Mouse (Mus musculus) embryonic facial prominence, embryonic 15.5 days (tissue): ENCODE measurements around the gene Pigk. TPM values are rescaled to one million over a fixed set of nuclear protein-coding genes. Genes with fewer than 3 reads are reported as not detected.
A peak's percentile ranks its signal among the peaks of the same experiment; 100 is the strongest.

ENCODE experiments used
- ATAC-seq: fragments of 200-750 bp; cut with Nextera tagmentation; 2 replicates; pipeline ENCODE4 v1.8.0; 2017; ENCODE audit warnings: low read depth, moderate TSS enrichment; ENCODE audit not compliant: insufficient number of reproducible peaks, low FRiP score, low TSS enrichment
- H3K27ac ChIP-seq: fragments of 300-500 bp; sonication (generic); replicated peaks from 2 replicates; pipeline ENCODE4 v1.5.1; 2015; ENCODE audit warnings: mild to moderate bottlenecking, inconsistent platforms
- H3K27me3 ChIP-seq: fragments of 300-500 bp; sonication (generic); 2 replicates; pipeline ENCODE4 v1.6.1; 2015; ENCODE audit warnings: inconsistent platforms
- H3K36me3 ChIP-seq: fragments of 300-500 bp; sonication (generic); 2 replicates; pipeline ENCODE4 v1.6.1; 2015; ENCODE audit warnings: mild to moderate bottlenecking, inconsistent platforms
- H3K4me1 ChIP-seq: fragments of 300-500 bp; sonication (generic); 2 replicates; pipeline ENCODE4 v1.6.1; 2015; ENCODE audit warnings: inconsistent platforms
- H3K4me2 ChIP-seq: fragments of 300-500 bp; sonication (generic); replicated peaks from 2 replicates; pipeline ENCODE4 v1.6.1; 2015; ENCODE audit warnings: mild to moderate bottlenecking, inconsistent platforms
- H3K4me3 ChIP-seq: fragments of 300-500 bp; sonication (generic); replicated peaks from 2 replicates; pipeline ENCODE4 v1.5.1; 2015; ENCODE audit warnings: mild to moderate bottlenecking, inconsistent platforms
- H3K9ac ChIP-seq: fragments of 300-500 bp; sonication (generic); 2 replicates; pipeline ENCODE4 v1.6.1; 2015; ENCODE audit warnings: inconsistent platforms
- H3K9me3 ChIP-seq: fragments of 300-500 bp; sonication (generic); replicated peaks from 2 replicates; pipeline ENCODE4 v1.6.1; 2016; ENCODE audit warnings: inconsistent platforms
- WGBS: fragments of 180-500 bp; shearing (Covaris S2); methylation state at CpG from one replicate; pipeline ENCODE4 v1.1.7; 2015; 5-methylcytosine and 5-hydroxymethylcytosine counted together
- polyA plus RNA-seq: library from polyadenylated mRNA; unstranded; fragments of >200 nt; fragmentation: Nextera tagmentation; extraction: Ambion mirVana; gene quantifications from 2 replicates; pipeline ENCODE4 v1.2.1, GENCODE M21; 2015

Gene Pigk
- polyA plus RNA-seq, 1 experiment from 2014 or later: 41.9 TPM

DNA sequence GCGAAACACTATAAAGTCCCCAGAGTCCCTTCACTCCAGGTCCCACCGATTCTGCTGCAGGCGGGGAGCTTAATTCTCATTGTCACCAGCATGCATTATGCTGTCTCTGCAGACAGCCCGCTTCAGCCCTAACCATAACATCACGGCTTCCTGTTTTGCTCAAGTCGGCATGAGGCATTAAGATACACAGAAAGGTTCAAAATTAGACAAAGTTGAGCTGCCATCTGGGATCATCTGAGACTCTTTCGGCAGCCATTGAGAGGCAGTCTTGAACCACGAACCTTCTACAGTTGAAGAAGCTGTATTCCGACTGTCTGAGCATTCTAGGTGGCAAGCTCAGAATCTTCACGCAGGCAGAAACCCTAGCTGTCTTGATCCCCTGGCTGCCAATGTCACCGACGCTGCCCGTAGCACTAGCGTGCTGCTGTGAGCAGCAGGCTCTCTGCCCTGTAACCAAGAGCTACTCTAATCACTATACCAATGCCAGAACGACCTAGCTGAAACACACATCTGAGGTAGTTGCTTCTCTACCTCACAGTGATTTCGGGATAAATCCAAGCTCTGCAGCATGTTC, 256.0 kb downstream of the Pigk start:
- WGBS: 67% methylated on average over 16 of the region's 16 CpGs
- Histone ChIP-seq H3K27ac (no peak overlapping the region), H3K4me1 (no peaks in the 10 kb centered on the region), H3K9me3 (no peaks in the 10 kb centered on the region), H3K9ac (no peak overlapping the region), H3K4me2 (no peak overlapping the region), H3K27me3 (no peaks in the 10 kb centered on the region), H3K4me3 (no peak overlapping the region), H3K36me3 (no peaks in the 10 kb centered on the region)
- no peak for ATAC-seq

DNA sequence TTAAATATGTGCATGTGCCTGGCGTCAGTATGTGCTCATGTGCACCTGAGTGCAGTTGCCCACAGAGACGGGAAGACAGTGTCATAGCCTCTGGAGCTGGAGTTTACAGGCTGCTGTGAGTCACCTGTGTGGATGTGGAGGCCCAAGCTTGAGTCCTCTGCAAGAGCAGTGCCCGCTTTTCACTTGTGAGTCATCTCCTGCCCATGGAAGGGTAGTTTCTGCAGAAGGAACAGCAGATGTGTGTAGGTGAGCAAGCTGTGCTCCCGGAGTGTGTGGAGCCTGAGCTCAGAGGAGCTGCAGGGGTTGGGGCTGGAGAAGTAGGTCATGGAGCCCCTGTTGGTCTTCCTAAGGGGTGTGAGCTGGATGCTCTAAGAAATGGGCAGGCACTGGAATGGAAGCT, 257.5 kb downstream of the Pigk start:
- H3K27me3 ChIP-seq: no peaks in the 10 kb centered on the region
- no peaks in the 10 kb centered on the region for H3K9me3 ChIP-seq
- H3K4me3 ChIP-seq: no peak overlapping the region
- H3K27ac ChIP-seq: no peak overlapping the region
- ATAC-seq: no peak
- no peak overlapping the region for H3K9ac ChIP-seq
- H3K36me3 ChIP-seq: no peaks in the 10 kb centered on the region
- no peak overlapping the region for H3K4me2 ChIP-seq
- H3K4me1 ChIP-seq: no peaks in the 10 kb centered on the region
- 84% methylated on average over 4 of the region's 4 CpGs for WGBS

DNA sequence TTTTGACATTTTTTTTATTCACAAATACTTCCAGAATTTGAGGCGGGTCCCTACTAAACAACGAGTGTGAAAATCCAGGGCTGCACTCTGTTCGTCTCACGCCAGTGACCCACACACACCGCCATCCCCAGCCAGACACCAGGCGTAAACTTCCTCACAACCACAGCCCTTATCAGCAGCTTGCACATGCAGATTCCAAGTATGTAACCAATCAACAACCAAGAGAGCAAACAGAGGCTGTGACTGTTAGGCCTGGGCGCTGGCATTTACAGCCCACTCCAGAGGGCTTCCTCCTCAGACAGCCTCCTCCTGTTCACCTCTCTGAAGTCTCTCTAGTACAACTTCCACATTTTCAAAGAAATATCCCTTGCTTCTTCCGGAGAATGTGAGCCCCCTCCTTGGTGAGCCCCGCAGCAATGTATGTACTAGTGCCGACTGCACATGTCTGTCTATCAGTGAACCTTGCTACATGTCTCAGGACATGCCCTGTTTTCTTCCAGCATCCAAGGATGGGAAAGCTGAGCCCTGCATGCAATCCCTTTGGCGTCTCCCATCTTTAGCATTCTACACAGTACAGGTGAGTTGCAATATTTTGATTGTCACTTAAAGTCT, 265.7 kb downstream of the Pigk start:
- Histone ChIP-seq H3K27me3 (peaks cover 30% of the 10 kb centered on the region), H3K9me3 (no peaks in the 10 kb centered on the region), H3K4me1 (peaks cover 15% of the 10 kb centered on the region), H3K36me3 (no peaks in the 10 kb centered on the region), H3K4me2 (no peak overlapping the region), H3K9ac (no peak overlapping the region), H3K4me3 (no peak overlapping the region), H3K27ac (no peak overlapping the region)
- 68% methylated on average over 11 of the region's 11 CpGs for WGBS
- no peak for ATAC-seq

DNA sequence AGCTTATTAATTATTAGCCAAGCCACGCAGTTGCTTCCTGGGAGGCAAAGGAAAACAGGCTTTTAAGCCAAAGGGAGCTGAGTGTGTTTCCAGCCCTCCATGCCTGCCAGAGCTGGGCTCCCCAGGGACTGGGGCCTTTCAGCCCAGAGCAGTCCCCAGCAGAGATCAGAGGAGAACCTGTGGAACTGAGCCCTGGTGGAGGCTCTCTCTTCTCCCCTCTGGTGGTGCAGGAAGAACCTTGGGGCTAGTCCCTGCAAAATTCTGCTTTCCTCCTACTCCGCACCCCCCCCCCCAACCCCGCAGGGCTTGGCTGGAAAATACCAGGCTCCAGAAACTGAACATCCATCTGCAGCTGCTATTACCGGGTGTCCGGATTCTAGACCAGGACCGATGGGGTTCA, 266.5 kb downstream of the Pigk start:
- no peak overlapping the region for H3K27ac ChIP-seq
- peaks cover 15% of the 10 kb centered on the region for H3K4me1 ChIP-seq
- 13% methylated on average over 6 of the region's 6 CpGs for WGBS
- H3K9me3 ChIP-seq: no peaks in the 10 kb centered on the region
- H3K4me3 ChIP-seq: peak overlapping the region; percentile 47
- peaks cover 30% of the 10 kb centered on the region for H3K27me3 ChIP-seq
- H3K36me3 ChIP-seq: no peaks in the 10 kb centered on the region
- H3K4me2 ChIP-seq: peak overlapping the region; percentile 88
- ATAC-seq: no peak
- no peak overlapping the region for H3K9ac ChIP-seq

DNA sequence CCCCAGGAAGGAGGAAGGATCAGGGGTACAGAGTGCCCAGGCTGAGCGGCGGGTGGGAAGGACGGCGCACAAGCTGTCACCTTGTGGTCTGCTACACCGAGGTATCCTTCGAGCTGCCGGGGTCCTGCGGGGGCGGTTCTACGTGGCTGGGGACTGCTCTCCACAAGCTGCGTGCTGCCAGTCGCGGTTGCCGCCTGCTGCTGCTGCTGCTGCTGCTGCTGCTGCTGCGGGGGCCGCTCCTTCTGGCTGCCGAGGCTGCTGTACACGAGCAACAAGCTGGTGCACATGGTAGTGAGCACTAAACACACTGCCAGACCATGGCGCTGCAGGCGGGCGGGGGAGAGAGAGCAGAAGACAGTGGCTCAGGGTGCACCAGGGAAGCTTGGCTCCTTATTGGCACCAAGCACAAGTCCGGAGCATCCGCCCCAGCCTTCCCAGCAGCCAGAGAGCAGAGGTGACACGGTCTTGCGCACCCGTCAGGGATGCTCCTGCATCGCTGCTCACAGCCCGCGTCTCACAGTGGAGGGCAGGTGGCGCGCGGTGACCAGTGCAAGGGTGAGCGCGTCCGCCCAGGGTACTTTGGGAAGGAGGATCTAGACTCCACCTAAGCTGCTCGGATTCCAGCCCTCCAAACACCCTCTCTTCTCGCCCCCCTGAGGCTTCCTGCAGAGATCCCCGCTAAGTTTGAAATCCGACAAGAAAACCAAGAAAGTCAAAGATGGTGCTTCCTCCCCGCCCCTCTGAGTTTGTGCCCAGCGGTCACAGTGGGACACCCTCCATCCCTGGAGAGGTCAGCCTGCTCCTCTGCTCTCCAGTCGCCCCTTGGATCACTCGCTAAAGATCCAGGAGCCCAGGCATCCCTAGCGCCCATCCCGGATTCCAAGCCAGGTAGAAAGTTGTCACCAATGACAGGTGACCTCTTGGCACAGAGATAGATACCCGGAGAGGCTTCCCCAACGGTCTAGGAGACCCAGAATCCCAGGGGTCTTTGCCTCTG, 267.4 kb downstream of the Pigk start:
- H3K27me3 ChIP-seq: peaks cover 30% of the 10 kb centered on the region
- peak overlapping the region; percentile 47 for H3K4me3 ChIP-seq
- peak overlapping the region; percentile 88 for H3K4me2 ChIP-seq
- no peaks in the 10 kb centered on the region for H3K36me3 ChIP-seq
- no peaks in the 10 kb centered on the region for H3K9me3 ChIP-seq
- ATAC-seq: peak; percentile 66; the same call in 1 of the 2 replicates
- H3K27ac ChIP-seq: no peak overlapping the region
- H3K4me1 ChIP-seq: peaks cover 15% of the 10 kb centered on the region
- H3K9ac ChIP-seq: no peak overlapping the region; the same call in 1 of the 2 replicates
- WGBS: under 1% methylated on average over 47 of the region's 47 CpGs

DNA sequence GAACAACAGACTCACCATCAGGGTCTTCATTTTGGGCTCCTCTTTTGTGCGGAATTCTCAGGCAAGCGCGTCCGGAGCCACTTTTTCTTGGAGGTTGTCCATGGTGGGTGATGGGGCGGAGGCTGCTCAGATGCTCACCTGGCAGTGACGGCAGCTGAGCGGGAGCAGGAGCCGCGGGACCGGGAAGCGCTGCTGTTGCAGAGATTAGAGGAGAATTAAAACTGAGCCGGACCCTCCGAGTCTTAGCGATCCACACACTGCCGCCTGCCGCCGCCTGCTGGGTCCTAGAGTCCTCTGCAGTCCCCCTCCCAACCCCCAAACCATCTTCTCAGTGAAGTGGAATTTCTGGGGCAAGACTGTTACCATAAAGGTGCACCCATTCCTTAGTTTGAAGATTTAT, 268.1 kb downstream of the Pigk start, which contains the start of gene St6galnac5:
TSS of gene St6galnac5 (minus strand) at position 259 of the 400 bp plus-strand sequence.
- Histone ChIP-seq H3K27me3 (peaks cover 30% of the 10 kb centered on the region), H3K4me1 (peaks cover 15% of the 10 kb centered on the region), H3K4me3 (peak within 1 kb of the TSS; percentile 47)

DNA sequence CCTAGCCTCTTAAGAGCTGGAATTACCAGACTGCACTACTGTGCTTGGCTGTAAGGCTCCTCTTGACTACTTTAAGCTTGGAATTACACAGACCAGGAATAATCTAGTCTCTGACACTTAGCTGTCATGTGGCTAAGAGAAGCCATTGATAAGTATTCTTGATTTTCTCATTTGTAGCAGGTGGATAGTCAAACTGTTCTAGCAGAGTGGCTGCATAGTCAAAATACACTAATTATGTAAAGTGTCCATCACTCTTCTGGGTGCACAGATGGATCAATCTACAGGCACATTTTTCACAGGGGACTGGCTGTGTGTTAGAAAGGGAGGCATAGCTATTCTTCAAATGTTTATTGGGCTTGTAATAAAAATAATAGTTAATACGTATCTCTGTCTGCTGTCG, 276.9 kb downstream of the Pigk start:
- no peaks in the 10 kb centered on the region for H3K4me1 ChIP-seq
- H3K9me3 ChIP-seq: no peaks in the 10 kb centered on the region
- no peaks in the 10 kb centered on the region for H3K36me3 ChIP-seq
- no peak overlapping the region for H3K4me2 ChIP-seq
- 96% methylated on average over 2 of the region's 2 CpGs for WGBS
- H3K4me3 ChIP-seq: no peak overlapping the region
- H3K27ac ChIP-seq: no peak overlapping the region
- no peak overlapping the region for H3K9ac ChIP-seq
- no peaks in the 10 kb centered on the region for H3K27me3 ChIP-seq
- ATAC-seq: no peak

More for the DNA sequence above, 268.1 kb downstream of the Pigk start, which contains the start of gene St6galnac5:
- Histone ChIP-seq H3K36me3 (no peaks in the 10 kb centered on the region), H3K27ac (no peak within 1 kb of the TSS), H3K9ac (no peak within 1 kb of the TSS; the same call in 1 of the 2 replicates), H3K9me3 (no peaks in the 10 kb centered on the region), H3K4me2 (peak within 1 kb of the TSS; percentile 88)
- 2% methylated on average over 17 of the region's 17 CpGs for WGBS
- no peak for ATAC-seq

DNA sequence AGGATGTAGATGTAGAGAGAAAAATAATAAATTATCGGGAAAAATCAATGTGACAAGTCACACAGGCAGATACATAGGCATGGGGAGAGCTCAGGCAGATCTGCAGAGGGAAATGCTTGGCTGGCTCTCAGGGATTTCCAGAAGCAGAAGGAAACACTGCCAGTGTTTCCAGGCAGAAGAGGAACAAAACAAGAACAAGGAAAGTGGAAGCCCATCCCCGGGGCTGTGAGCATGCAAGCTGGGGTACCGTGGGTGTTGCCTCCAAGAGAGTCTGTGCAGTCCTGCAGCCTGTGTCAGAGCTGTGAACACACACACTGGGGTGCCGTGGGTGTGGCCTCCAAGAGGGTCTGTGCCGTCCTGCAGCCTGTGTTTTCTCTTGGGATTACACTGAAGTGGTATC, 279.7 kb downstream of the Pigk start:
- no peak overlapping the region for H3K27ac ChIP-seq
- no peaks in the 10 kb centered on the region for H3K27me3 ChIP-seq
- H3K4me1 ChIP-seq: no peaks in the 10 kb centered on the region
- no peak for ATAC-seq
- no peak overlapping the region for H3K4me3 ChIP-seq
- no peak overlapping the region for H3K4me2 ChIP-seq
- no peaks in the 10 kb centered on the region for H3K36me3 ChIP-seq
- H3K9ac ChIP-seq: no peak overlapping the region
- no peaks in the 10 kb centered on the region for H3K9me3 ChIP-seq
- WGBS: 58% methylated on average over 5 of the region's 5 CpGs

DNA sequence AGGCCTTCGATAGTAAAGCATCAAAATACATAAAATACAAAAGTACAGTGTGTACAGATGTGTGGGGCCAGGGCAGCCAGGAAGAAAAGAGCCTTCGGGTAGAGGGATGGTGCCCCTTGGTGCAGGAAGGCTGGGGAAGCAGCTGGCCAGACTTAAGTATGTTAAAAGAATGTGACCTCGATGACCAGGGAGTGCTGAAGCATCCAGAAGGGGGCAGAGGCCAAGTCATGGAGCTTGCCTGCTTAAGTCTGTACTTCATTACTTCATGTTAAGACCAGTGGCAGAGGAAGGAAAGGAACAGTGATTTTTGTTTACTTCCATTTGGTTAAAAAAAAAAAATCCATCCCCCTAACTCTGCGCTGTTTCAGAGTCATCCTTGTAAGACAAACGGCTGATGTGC, 284.2 kb downstream of the Pigk start:
- no peaks in the 10 kb centered on the region for H3K9me3 ChIP-seq
- H3K36me3 ChIP-seq: no peaks in the 10 kb centered on the region
- 45% methylated on average over 5 of the region's 5 CpGs for WGBS
- H3K9ac ChIP-seq: no peak overlapping the region
- no peaks in the 10 kb centered on the region for H3K4me1 ChIP-seq
- no peak overlapping the region for H3K4me2 ChIP-seq
- H3K27ac ChIP-seq: no peak overlapping the region
- no peak for ATAC-seq
- H3K27me3 ChIP-seq: no peaks in the 10 kb centered on the region
- H3K4me3 ChIP-seq: no peak overlapping the region

DNA sequence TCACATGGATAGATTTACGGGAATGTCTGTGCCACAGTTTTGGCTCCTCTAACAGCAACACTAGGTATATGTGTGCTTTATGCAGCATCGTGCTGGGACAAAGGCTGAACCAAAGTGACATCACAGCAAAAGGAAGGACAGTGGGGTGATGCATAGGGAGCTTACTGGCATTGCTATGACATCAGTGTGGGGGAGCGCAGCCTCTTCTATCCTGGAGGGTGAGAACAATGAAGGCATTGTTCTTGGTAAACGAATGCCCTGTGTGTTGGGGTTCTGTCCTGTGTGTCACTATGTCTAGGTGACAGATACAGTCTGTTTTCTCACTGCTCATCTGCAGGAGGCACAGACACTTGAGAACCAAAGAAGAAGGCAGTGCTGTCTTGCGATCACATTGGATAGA, 285.0 kb downstream of the Pigk start:
- Histone ChIP-seq H3K27ac (no peak overlapping the region), H3K4me1 (no peaks in the 10 kb centered on the region), H3K27me3 (no peaks in the 10 kb centered on the region), H3K36me3 (no peaks in the 10 kb centered on the region), H3K4me3 (no peak overlapping the region), H3K9me3 (no peaks in the 10 kb centered on the region), H3K4me2 (no peak overlapping the region), H3K9ac (no peak overlapping the region)
- 61% methylated on average over 5 of the region's 5 CpGs for WGBS
- ATAC-seq: no peak

DNA sequence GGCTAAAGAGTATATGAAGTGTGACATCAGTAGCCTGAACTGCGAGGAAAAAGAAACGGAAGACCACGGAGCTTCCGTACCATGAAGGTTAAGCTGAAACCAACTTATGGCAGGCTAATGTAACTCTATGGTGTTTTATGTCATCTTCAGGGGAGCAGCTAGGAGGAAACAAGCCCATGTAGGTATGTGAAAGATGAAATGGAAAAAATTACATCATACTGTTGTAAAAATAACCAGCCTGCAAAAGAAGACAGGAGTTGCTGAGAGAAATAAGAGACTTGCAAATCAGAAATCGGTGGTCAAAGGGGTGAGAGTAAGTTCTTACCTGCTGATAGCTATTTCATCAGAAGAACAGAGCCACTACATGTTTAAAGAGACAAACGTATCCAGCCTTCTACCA, 293.0 kb downstream of the Pigk start:
- Histone ChIP-seq H3K4me1 (no peaks in the 10 kb centered on the region), H3K9ac (no peak overlapping the region), H3K4me2 (no peak overlapping the region), H3K9me3 (no peaks in the 10 kb centered on the region), H3K27ac (no peak overlapping the region), H3K36me3 (no peaks in the 10 kb centered on the region), H3K4me3 (no peak overlapping the region), H3K27me3 (no peaks in the 10 kb centered on the region)
- WGBS: 85% methylated on average over 6 of the region's 6 CpGs
- ATAC-seq: no peak
